Mouse (Mus musculus) left cerebral cortex, adult 9 months (tissue): Measurements from ENCODE around the gene Eps15l1.

Source experiments
- DNase-seq, 2 experiments: peaks; one replicate each; pipeline ENCODE4 v3.0.0; 2022; ENCODE audit warnings: low spot score in 2 of 2

Eps15l1 gene

DNA sequence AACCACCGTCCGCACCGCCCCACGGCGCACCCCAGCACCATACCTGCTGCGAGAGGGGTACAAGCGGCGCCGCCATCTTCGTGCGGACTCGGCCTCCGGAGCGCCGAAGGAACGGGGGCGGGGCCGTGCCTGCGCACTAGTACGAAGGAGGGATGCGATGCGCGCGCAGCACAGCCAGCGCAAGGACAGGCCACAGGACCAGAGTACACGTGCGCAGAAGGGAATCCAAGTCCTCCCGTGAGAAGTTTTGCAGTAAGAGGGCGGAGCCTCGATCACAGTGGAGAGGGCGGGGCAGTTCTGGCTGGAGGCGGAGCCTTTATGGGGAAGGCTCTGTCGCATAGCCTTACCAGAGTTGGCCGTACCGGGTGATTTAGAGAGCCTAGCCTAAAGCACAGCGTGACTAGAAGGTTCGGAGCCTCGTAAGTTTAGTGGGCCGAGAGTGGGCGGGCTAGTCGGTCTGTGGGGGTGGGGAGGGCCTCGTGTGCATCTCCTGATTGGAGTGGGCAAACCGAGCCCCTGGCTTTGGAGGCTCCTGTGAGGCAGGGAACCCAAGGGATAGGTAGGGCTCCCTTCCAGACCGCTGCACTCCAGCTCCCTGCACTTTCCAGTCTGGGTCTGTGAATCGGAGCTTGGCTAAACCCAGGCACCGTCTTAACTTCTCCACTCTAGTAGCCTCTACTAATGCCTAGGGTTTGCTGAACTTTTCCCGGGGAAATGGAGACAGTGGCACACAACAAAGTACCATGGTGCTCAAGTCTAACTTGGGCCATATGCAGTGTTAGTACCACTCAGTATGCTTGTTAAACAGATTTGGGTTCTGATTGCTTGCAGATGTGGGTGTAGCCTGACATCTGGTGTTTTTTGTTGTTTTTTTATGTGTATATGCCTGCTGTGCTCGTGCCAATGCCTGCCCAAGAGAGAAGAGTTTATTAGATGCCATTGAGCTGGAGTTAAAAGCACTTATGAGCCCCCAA is at the start of gene Eps15l1:
Gene Eps15l1, minus strand, starts transcription at position 99 of the 974 bp plus-strand sequence.
- DNase-seq, result peak; percentile 97 to 99

DNA sequence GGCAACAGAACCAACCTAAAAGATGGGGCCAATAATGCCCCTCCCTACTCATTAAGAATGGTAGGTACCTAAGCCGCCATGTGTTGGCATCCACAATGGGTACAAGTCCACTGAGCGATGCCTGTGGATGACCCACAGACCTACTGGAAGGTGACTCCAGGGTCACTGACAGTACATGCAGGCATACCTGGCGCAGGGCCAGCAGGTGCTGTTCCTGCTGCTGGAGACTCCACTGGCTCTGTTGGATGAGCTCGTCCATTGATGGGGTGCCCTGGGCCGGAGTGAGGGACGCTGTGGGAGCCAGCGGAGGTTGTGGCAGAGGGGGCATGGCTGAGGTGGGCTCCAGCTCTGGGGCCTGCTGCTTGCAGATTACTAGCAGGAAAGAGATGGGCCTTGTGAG is 49.4 kb upstream of the Eps15l1 start:
- no peak for DNase-seq

DNA sequence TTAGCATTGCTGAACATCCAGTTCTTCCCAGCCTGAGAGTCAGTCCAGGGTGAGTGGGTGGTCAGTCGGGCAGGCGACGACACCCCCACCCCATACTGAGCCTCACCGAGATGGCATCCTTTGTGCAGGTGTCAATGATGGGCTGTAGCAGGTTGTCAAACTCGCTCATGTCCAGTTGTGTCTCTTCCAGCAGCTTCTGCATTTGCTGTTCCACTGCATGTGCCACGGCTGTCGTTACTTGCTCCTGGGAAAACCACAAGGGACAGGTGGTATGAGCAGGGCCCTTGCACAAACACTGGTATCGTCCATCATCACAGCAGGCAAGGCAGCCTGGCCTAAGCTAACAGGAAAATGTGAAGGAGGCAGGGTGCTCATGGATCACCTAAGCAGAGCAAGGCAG is 48.7 kb upstream of the Eps15l1 start:
- no peak for DNase-seq

DNA sequence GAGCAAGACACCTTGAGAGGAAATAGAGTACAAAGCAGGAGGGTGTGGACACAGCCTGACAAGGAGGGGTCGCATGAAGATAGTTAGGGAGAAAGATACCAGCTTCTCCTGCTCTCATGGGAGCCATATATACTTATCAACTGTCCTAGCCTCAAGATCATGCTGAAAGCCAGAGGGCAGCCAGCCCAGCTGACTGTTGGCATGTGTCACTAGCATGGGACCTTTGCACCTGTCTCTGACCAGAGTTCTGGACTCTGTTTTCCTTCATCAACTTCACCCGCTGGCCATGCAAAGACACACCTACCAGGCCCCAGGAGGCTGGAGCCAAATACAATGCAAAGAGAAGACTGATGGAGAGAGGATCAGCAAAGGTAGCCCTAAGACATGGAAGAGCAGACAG is 48.0 kb upstream of the Eps15l1 start:
- DNase-seq, result no peak

DNA sequence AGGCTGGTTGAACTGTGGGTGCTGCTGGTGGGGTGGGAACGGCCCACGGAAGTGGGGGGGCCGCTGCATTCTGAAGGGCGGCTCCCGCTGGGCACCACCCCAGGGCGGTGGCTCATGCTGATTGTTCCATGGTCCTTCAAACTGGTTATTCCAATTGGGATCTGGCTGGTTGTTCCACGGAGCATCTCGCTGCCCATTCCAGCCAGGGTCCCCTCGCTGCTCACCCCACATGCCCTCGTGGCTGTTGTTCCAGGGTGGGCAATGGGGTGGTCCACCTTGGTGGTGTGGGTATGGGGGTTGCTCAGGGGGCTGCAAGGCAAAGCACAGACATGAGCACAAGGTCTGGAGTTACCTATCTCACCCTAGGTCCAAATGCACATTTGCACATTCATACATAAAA is 43.0 kb upstream of the Eps15l1 start:
- no peak for DNase-seq

DNA sequence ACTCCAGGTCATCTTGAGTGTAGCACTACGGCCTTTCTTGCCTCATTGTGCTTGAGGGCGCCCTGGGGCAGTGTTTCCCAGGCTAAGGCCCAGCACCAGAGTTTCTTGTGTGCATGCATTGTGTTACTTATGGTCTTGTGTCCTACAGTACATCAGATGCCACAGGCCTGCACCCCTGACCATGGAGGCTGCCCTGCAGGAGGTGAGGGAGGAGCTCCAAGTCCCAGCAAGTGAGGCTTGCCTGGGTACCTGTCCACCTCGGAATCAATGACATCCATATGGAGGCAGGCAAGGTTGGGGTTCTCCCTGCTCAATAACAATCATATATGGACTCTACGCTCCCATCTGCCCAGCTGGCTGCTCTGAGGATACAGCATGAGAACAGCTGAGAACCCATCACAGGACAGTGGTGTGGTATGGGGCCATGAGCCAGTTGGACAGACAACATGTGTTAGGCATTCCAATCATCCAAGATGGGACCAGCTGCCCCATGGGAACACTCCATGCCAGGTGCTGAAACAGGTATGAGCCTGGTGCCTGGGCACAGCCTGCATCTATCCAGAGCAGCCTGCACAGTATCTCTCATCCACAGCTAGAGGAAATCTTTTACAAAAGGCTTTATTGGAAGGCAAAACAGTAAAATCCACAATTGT is 38.7 kb upstream of the Eps15l1 start:
- no peak for DNase-seq

DNA sequence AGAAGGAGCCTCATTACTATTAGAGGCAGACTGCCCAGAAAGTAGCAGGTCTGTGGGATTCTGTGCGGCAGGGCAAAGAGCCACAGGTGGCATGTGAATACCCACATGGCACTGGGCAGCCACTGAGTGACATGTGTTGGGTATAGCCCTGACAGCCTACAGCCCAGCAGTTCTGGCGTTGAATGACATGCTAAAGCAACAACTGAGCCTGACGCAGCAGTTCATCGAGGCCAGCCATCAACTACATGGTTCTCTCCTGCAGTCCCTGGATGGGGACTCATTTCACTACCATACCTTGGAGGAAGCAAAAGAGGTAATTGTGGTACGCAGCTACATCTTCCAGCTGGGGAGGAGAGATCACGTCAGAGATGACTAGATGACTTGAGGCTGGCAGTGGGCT is 37.2 kb upstream of the Eps15l1 start:
- DNase-seq, result no peak

DNA sequence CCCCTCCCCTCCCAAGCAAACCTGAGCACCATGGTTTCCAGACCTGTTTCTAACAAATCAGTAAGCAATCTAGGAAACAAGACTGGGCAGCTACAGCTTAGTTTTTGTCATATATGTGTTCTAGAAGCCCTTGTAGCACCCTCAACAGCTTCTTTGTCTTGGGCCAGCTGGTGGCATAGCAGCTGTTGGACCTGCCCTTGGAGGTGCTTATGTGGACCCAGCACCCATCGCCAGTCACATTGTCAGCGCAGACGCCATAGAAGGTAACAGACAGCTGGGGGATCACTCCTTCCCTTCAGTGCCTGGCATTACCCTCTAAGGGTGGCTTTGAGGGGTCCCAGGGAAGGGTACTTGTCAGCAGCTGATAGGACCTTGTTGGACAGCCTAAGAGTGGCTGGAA is 36.5 kb upstream of the Eps15l1 start:
- no peak for DNase-seq

DNA sequence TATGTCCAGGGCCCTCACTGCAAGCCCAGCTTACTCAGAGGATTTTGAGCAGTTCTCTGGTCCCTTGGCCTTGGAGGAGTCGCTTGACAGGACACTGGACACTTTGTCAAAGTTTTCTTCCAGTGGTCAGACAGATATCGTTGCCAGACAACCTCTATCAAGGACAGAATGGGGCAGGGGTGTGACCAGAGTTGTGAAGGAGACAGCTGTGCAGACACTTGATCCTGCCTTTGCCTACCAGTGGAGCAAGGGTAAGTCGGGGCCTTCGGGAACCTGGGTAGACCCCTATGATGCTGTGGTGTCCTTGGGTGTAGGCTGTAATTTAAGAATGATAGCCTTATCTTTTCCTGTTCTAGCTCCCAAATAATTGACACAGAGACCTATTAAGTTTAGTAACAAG is 34.1 kb upstream of the Eps15l1 start:
- no peak for DNase-seq

DNA sequence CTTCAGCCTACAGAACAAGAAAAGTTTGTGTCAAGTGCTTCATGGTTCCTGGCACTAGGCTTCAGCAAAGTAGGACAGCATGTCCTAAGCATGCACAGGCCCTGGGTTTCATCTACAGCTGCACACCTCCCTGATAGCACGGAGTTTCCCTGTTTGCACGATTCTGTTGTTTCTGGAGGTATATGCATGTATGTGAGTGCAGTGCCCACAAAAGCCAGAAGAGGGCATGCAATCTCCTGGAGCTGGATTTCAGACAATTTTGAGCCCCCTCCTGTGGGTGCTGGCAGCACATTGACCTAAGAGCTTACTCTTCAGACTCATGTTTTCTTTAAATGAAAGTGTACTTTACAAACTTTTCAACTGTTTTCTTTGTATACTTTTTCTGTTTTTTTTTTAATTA is 32.6 kb upstream of the Eps15l1 start:
- DNase-seq, result no peak

DNA sequence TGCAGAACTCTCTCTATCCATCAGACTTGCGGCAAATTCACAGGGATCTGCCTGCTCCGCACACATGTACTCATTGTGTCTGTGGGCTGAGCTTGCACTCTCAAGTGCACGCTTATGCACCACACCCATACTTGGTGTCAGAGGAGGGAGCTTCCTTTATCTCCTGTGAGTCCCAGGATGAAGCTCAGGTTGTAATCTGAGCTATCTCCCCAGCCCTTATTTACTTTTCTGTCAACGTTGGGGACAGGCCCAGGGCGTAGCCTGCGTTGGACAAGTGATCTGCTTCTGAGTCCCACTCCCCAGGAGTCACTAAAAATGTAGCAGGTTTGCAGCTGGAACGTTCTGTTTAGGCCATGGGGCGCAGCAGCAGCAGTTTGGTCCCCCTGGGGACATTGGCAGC is 30.3 kb upstream of the Eps15l1 start:
- no peak for DNase-seq

DNA sequence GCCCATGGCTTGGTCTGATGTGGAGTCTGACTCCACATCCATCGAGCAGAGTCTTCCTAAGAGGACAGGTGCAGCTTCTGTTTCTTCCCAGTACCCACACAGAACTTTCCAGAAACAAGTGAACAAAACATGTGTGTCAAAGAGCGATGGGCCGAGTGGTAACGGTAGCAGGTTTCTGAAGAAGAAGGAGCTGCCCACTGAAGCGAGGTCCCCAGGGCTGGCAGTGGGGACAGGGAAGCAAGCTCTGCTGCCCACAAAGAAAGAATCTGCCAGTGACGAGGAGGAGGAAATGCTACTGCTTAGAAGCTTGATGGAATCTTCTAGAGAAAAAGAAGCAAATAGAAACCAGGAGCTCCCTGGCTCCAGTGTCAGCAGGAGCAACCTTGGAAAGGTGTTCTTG is 23.8 kb upstream of the Eps15l1 start:
- DNase-seq, result no peak

DNA sequence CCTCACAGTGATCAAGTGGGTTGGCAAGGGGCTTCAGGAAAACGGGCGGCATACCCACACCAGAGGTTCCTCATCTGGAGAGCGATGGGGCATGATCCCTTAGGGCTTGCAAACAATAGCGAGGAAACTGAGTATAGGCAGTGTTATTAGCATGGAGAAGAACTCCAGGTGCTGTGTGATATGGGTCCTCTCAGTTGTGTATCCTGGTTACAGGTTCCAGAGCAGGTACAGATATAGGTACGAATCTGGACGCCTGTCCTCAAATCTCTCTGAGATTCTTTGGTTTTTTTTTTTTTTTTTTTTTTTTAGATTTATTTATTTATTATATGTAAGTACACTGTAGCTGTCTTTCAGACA is 22.7 kb upstream of the Eps15l1 start:
- no peak for DNase-seq

DNA sequence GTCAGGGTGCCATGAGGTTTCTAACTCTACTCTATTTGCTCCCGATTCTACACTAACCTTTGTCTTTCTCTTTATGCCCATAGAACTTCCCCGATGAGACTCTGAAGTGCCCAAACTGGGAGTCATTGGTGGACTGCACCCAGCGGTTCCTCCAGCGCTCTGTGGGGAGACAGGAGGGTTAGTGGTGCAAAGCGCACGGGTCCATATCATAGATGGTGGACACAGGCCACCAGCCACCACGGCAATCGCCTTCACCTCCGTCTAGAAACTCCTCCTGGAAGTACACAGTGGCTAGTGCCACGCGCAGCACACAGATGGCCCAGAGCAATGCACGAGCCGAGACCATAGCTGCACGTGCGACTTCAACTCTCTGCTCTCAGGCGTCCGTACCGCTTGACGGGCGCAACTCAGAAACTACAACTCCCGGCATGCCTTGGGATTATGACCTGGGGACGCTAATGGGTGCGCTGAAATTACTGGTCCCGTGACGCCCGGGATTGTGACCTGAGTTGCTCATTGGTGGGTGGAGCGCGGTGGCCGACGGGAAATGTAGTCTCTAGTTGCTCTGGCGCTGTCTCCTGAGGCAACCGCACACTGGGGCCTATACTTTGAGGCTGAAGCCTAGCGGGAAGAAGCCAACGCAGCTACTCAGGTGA is 22.2 kb upstream of the Eps15l1 start, which contains the start of the genes Calr3 and 1700030K09Rik:
Gene Calr3, minus strand, starts transcription at position 533 of the 656 bp plus-strand sequence.
Gene 1700030K09Rik, plus strand, starts transcription at position 543 of the 656 bp plus-strand sequence.
- peak; percentile 96 to 99 for DNase-seq

DNA sequence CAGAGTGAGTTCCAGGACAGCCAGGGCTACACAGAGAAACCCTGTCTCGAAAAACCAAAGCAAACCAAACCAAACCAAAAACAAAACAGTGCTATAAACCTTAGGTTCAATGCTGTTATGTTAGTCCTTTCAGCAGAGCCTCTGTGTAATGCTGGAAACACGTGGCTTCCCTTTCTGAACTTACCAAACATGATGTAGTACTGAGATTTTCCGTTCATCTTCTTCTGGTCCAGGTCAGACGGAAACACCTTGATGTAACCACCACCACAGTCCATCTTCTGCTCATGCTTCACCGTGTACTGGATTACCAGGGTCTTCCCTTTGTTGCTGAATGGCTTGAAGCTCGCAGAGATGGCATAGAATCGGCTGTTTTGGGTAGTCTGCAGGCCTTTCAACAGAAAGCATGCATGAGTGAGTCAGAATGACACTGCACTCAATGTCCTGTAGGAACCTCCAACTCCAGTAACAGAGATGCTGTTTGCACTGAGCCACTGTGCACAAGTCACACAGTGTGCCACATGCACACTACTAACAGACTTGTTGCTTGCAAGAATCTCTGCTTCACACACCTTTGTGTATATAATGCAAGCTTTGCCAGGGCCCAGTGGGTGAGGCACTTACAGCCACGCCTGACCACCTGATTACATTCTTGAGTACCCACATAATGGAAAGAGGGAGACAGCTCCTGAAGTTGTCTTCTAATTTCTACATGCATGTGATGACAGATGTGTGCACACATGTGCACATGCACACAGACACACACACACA is 17.2 kb upstream of the Eps15l1 start:
- no peak for DNase-seq

DNA sequence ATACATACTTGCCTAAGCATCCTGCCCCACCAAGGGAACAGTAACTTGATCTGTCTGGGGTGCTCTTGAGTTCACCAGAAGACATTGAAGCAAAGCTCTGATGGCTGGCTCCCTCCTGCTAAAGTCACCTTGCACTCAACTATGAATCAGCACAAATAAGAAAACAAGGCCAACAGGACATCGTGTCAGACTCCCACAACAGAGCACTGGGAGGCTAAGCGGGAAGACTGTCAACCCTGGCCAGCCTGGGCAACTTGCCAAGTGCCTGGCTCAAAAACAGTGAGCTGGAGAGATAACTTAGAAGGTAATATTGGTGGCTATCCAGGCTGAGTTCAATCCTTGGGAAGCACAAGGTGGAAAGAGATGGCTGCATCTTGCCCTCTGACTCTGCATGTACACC is 13.7 kb upstream of the Eps15l1 start:
- no peak for DNase-seq

DNA sequence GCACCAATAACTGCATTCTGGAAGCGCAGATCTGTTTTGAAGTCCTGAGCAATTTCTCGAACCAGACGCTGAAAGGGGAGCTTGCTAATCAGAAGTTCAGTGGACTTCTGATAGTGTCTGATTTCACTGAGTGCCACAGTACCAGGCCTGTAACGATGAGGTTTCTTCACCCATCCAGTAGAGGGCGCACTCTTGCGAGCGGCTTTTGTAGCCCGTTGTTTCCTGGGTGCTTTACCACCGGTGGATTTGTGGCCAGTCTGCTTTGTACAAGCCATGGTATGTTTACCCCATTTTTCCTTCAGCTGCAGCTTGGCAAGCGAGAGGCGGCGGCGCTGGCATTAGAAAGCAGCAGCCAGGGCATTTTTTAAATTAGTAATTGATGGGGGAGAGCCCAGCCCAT is 8.4 kb upstream of the Eps15l1 start:
- DNase-seq, result no peak

DNA sequence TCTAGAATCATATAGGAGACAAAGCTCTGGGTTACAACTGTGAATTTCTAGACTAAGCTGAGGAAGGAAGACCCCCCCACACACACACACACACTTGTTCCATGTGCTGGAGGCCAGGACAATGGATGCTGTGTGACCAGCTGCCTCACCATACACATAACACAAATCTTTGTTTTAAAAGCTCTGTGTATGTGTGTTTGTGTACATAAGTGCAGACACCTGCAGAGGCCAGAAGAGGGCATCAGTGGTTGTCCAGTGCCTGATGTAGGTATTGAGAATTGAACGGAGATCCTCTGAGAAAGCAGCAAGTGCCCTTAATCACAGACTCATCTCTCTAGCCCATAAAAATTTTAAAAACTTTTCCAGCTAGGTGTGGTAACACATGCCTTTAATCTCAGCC is 1.7 kb upstream of the Eps15l1 start:
- DNase-seq, result no peak

DNA sequence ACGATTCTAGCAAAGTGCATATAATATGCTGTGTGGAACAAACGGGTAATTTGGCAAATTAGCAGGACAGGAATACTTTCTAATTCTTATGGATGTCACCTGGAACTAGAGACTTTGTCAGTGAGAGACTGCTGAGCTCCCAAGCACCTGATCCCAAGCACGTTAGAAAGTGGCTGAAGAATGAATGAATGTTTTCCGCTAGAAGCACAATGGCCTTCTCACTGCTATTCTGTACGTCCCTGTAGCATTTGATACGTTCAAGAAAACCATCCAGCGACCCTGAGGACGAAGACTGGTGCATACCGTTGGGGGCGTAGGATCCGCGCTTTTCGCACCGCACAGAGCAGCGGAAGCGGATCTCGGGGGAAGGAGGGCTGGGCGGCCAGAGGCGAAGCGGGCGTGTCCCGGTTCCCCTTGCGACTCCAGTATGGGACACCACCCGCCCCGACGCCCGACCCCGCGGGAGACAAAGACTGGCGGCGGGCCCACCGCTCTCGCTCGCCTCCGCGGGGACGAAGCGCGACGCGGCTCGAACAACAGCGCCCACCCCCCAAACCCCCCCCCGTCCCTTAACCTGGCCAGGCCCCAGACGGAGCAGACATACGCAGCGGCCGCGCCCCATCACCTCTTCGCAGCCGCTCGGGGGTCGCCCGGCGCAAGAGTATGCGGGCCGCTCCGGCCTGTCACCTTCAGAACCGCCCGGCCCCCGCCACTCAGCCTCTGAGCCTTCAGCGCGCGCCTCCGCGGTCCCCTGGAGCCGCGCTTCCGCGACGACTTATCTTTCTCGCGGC is 494 bp downstream of the Eps15l1 start:
- DNase-seq, result peak in 1 of 2 experiments; percentile 31

DNA sequence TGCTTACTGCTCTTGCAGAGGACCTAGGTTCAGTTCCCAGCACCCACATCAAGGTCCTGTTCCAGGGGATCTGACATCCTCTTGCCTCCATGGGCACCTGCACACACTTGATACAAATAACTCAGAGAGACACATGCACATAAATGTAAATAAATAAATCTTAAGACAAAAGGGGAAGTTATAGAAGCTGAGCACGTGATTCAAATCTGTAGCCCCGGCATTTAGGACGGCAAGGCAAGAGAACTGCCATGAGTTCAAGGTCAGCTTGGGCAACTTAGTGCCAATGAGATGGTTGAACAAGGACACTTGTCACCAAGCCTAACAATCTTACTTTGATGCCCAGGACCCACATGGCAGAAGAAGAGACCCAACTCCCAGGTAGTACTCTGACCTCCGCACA is 3.2 kb downstream of the Eps15l1 start:
- no peak for DNase-seq

DNA sequence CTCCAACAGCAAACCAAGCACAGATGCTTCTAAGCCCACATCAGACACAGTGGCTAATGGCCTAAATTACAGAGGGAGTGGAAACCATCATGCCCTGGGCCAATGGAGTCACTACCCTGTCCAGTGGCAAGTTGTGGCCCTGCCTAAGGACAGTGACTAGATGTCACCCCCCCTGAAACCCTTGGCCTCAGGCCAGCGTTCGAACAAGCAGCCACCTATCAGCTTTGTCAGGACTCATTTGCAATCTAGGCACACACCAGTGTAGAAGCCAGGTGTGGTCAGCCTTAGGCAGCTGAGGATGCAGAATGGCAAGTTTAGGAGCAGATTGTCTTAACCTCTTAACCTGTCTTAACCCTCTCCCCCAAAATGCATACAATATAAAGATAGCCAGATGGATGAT is 6.0 kb downstream of the Eps15l1 start:
- DNase-seq, result no peak
